Mouse (Mus musculus): ENCODE measurements around the gene Spg7.

Gene Spg7

GRCm38 (mm10) chr8:123122059-123122458 lies 59.3 kb downstream of the Spg7 start:
- intact Hi-C loops (cut with DNase I): no loop called here

GRCm38 (mm10) chr8:123122670-123123069 lies 59.9 kb downstream of the Spg7 start:
- intact Hi-C loops (cut with DNase I): no loop called here

- intact Hi-C loops (cut with DNase I): no loop called here
Observed at GRCm38 (mm10) chr8:123126193-123126816, 63.6 kb downstream of the Spg7 start.

- intact Hi-C loops (cut with DNase I): no loop called here
Observed at GRCm38 (mm10) chr8:123131041-123131440, 68.3 kb downstream of the Spg7 start.

- intact Hi-C loops (cut with DNase I): no loop called here
Observed at GRCm38 (mm10) chr8:123132953-123133352, 70.2 kb downstream of the Spg7 start.

- intact Hi-C loops (cut with DNase I): no loop called here
Observed at GRCm38 (mm10) chr8:123134149-123134713, 71.5 kb downstream of the Spg7 start.

- intact Hi-C loops (cut with DNase I): no loop called here
Observed at GRCm38 (mm10) chr8:123135406-123135805, 72.7 kb downstream of the Spg7 start.

- intact Hi-C loops (cut with DNase I): no loop called here
Observed at GRCm38 (mm10) chr8:123135806-123136205, 73.1 kb downstream of the Spg7 start.

- intact Hi-C loops (cut with DNase I): no loop called here
Observed at GRCm38 (mm10) chr8:123136287-123136686, 73.5 kb downstream of the Spg7 start.

- intact Hi-C loops (cut with DNase I): no loop called here
Observed at GRCm38 (mm10) chr8:123137645-123138077, 74.9 kb downstream of the Spg7 start.

- intact Hi-C loops (cut with DNase I): no loop called here
Observed at GRCm38 (mm10) chr8:123138741-123139140, 76.0 kb downstream of the Spg7 start.

- intact Hi-C loops (cut with DNase I): no loop called here
Observed at GRCm38 (mm10) chr8:123141741-123142462, 79.2 kb downstream of the Spg7 start.

- intact Hi-C loops (cut with DNase I): loop anchor here (5.0 kb wide), 2 partner anchors 33 to 47 kb away; no protein-coding TSS in a partner anchor
Observed at GRCm38 (mm10) chr8:123145279-123145678, 82.5 kb downstream of the Spg7 start.

GRCm38 (mm10) chr8:123146390-123146789 lies 83.6 kb downstream of the Spg7 start:
- intact Hi-C loops (cut with DNase I): loop anchor here (5.0 kb wide), 2 partner anchors 34 to 46 kb away; no protein-coding TSS in a partner anchor

Small RNA genes within 50 kb of the gene (microRNA-seq; reads per million reads assigned to microRNA genes)
- gene Mir7079: 0 reads per million in 2 experiments
- gene Mir7080: 1.8 to 4.6 reads per million in 2 experiments

Data from adrenal gland (tissue).